Mouse (Mus musculus): ENCODE measurements at regions not wholly inside any gene's neighbourhood (a gene's known extent, or its start where the extent isn't known, plus 50 kb on each side); places are given as distances from the start of the nearest gene placed in this dataset.

GRCm38 (mm10) chr7:83482254-83482653 lies 102.5 kb upstream of the Tmc3 start:
- no peak for DNase-seq

GRCm38 (mm10) chr7:83482671-83483304 lies 101.9 kb upstream of the Tmc3 start:
- peak in 1 of 2 experiments; percentile 11 for DNase-seq

GRCm38 (mm10) chr7:83486156-83486750 lies 98.5 kb upstream of the Tmc3 start:
- DNase-seq = peak; percentile 40 to 62

GRCm38 (mm10) chr7:83489790-83490189 lies 94.9 kb upstream of the Tmc3 start:
- peak; percentile 72 to 79 for DNase-seq

GRCm38 (mm10) chr7:83504996-83505645 lies 79.6 kb upstream of the Tmc3 start:
- DNase-seq = peak; percentile 77 to 80

GRCm38 (mm10) chr7:83516295-83516694 lies 68.4 kb upstream of the Tmc3 start:
- no peak for DNase-seq

- no peak for DNase-seq
Observed at GRCm38 (mm10) chr7:83521511-83521910, 63.2 kb upstream of the Tmc3 start.

Measured in cerebellum, postnatal 10 days (tissue).